Mouse (Mus musculus) MEL (cell line): ENCODE measurements at regions not wholly inside any gene's neighbourhood (a gene's known extent, or its start where the extent isn't known, plus 50 kb on each side); places are given as distances from the start of the nearest gene placed in this dataset.

Source experiments
- DNase-seq: peaks from one replicate; pipeline ENCODE4 v3.0.0; 2011; ENCODE audit warnings: low read depth, low spot score
- H3K27ac ChIP-seq: 2 replicates; pipeline ENCODE4 v1.5.1; 2012; ENCODE audit warnings: low read depth, mild to moderate bottlenecking, control low read depth, low read length, moderate library complexity; ENCODE audit not compliant: control insufficient read depth
- H3K27me3 ChIP-seq, 2 experiments: fragments of 150-350 bp in 1 of 2; sonication (generic) in 1 of 2; 2 replicates each; pipeline ENCODE4 v1.6.1; 2012; ENCODE audit warnings: low read length in 2 of 2, mild to moderate bottlenecking in 2 of 2, improper control_type of control experiment in 1 of 2, moderate library complexity in 1 of 2; ENCODE audit not compliant: insufficient read depth in 2 of 2, control insufficient read depth in 1 of 2
- H3K36me3 ChIP-seq, 2 experiments: 2 replicates each; pipeline ENCODE4 v1.6.1; 2012 to 2014; ENCODE audit warnings: low read length in 2 of 2, improper control_type of control experiment in 1 of 2, inconsistent platforms in 1 of 2, mild to moderate bottlenecking in 1 of 2; ENCODE audit not compliant: insufficient read depth in 2 of 2, control insufficient read depth in 1 of 2
- H3K4me1 ChIP-seq, 2 experiments: fragments of 150-350 bp in 1 of 2; sonication (generic) in 1 of 2; 2 replicates each; pipeline ENCODE4 v1.6.1; 2012; ENCODE audit warnings: low read length in 2 of 2, improper control_type of control experiment in 1 of 2, mild to moderate bottlenecking in 1 of 2; ENCODE audit not compliant: insufficient read depth in 2 of 2, control insufficient read depth in 1 of 2
- H3K4me3 ChIP-seq, 2 experiments: fragments of 150-350 bp in 1 of 2; sonication (generic) in 1 of 2; 2 replicates each; pipeline ENCODE4 v1.5.1; 2012; ENCODE audit warnings: low read depth in 2 of 2, low read length in 2 of 2, mild to moderate bottlenecking in 2 of 2, moderate library complexity in 2 of 2, control low read depth in 1 of 2, improper control_type of control experiment in 1 of 2; ENCODE audit not compliant: control insufficient read depth in 1 of 2, insufficient read depth in 1 of 2
- H3K79me2 ChIP-seq: 2 replicates; pipeline ENCODE4 v1.6.1; 2012; ENCODE audit warnings: mild to moderate bottlenecking, low read length, moderate library complexity; ENCODE audit not compliant: control insufficient read depth, poor library complexity, insufficient read depth
- H3K9ac ChIP-seq: 2 replicates; pipeline ENCODE4 v1.6.1; 2012; ENCODE audit warnings: low read depth, mild to moderate bottlenecking, control low read depth, low read length, moderate library complexity; ENCODE audit not compliant: control insufficient read depth, poor library complexity, severe bottlenecking
- H3K9me3 ChIP-seq: fragments of 150-350 bp; sonication (generic); replicated peaks from 2 replicates; pipeline ENCODE4 v1.6.1; 2012; ENCODE audit warnings: mild to moderate bottlenecking, low read length, improper control_type of control experiment, moderate library complexity; ENCODE audit not compliant: insufficient read depth
- BHLHE40 ChIP-seq: IDR thresholded peaks from 2 replicates; pipeline ENCODE4 v1.6.1; 2012; ENCODE audit warnings: low read depth, mild to moderate bottlenecking, inconsistent platforms, low read length, improper control_type of control experiment, borderline replicate concordance
- CTCF ChIP-seq, 3 experiments: IDR thresholded peaks in 2 of 3; conservative IDR thresholded peaks in 1 of 3; 2 replicates each; pipeline ENCODE4 v1.5.1; 2011 to 2012; ENCODE audit warnings: low read length in 3 of 3, low read depth in 2 of 3, mild to moderate bottlenecking in 2 of 3, improper control_type of control experiment in 1 of 3, inconsistent platforms in 1 of 3, mixed read lengths in 1 of 3, moderate library complexity in 1 of 3; ENCODE audit not compliant: control insufficient read depth in 1 of 3, insufficient read depth in 1 of 3, poor library complexity in 1 of 3, severe bottlenecking in 1 of 3
- GABPA ChIP-seq: IDR thresholded peaks from 2 replicates; pipeline ENCODE4 v1.6.1; 2012; ENCODE audit warnings: low read depth, mild to moderate bottlenecking, inconsistent platforms, low read length, improper control_type of control experiment, moderate library complexity
- HCFC1 ChIP-seq: IDR thresholded peaks from 2 replicates; pipeline ENCODE4 v1.6.1; 2012; ENCODE audit warnings: low read depth, mild to moderate bottlenecking, inconsistent platforms, low read length, improper control_type of control experiment, moderate library complexity
- JUND ChIP-seq: IDR thresholded peaks from 2 replicates; pipeline ENCODE4 v1.6.1; 2011; ENCODE audit warnings: low read depth, mild to moderate bottlenecking, improper control_type of control experiment, low read length
- KAT2A ChIP-seq: conservative IDR thresholded peaks from 2 replicates; pipeline ENCODE4 v1.6.1; 2012; ENCODE audit warnings: low read depth, low read length, improper control_type of control experiment, inconsistent platforms
- MAFK ChIP-seq: IDR thresholded peaks from 2 replicates; pipeline ENCODE4 v1.6.1; 2011; ENCODE audit warnings: low read depth, mild to moderate bottlenecking, low read length, improper control_type of control experiment, borderline replicate concordance
- POLR2A ChIP-seq, 2 experiments: IDR thresholded peaks; 2 replicates each; pipeline ENCODE4 v1.6.1; 2011 to 2012; ENCODE audit warnings: low read length in 2 of 2, mild to moderate bottlenecking in 2 of 2, control low read depth in 1 of 2, improper control_type of control experiment in 1 of 2, low read depth in 1 of 2, moderate library complexity in 1 of 2; ENCODE audit not compliant: control insufficient read depth in 1 of 2, insufficient read depth in 1 of 2, poor library complexity in 1 of 2
- UBTF ChIP-seq: IDR thresholded peaks from 2 replicates; pipeline ENCODE4 v1.6.1; 2012; ENCODE audit warnings: low read depth, mild to moderate bottlenecking, inconsistent platforms, low read length, improper control_type of control experiment, moderate library complexity, borderline replicate concordance; ENCODE audit not compliant: insufficient read depth
- USF2 ChIP-seq, 2 experiments: IDR thresholded peaks; 2 replicates each; pipeline ENCODE4 v1.6.1; 2011 to 2012; ENCODE audit warnings: improper control_type of control experiment in 2 of 2, low read length in 2 of 2, borderline replicate concordance in 1 of 2, inconsistent platforms in 1 of 2, low read depth in 1 of 2, mild to moderate bottlenecking in 1 of 2; ENCODE audit not compliant: insufficient read depth in 1 of 2
- ZNF384 ChIP-seq: IDR thresholded peaks from 2 replicates; pipeline ENCODE4 v1.6.1; 2012; ENCODE audit warnings: low read depth, mild to moderate bottlenecking, inconsistent platforms, low read length, improper control_type of control experiment

DNA sequence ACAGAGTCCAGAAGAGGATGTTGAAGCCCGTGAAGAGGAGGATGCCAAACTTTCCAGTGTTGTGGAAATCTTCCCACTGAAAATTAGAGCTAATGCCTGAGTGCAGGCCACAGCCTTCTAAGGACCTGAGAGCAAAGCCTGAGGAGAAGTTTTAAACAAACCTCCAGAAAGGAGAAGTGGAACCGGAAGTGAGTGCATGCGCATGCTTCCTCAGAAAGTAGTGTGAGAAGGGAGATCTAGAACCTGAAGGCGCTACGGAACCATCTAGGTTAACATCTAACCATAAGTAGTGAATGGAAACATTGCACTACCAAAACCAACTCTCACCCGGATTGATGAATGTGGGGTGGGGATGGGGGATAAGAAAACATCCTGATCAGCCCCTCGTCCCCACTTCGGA lies 156.4 kb upstream of the Zranb2 start:
- H3K27ac ChIP-seq, result no peak overlapping the region
- no peak overlapping the region for H3K4me3 ChIP-seq
- H3K4me1 ChIP-seq, result no peaks in the 10 kb centered on the region
- no peaks in the 10 kb centered on the region for H3K27me3 ChIP-seq
- no peaks in the 10 kb centered on the region for H3K9me3 ChIP-seq
- TF ChIP-seq UBTF, result no peak
- no peaks in the 10 kb centered on the region for H3K79me2 ChIP-seq
- no peaks in the 10 kb centered on the region for H3K36me3 ChIP-seq
- no peak for DNase-seq
- no peak overlapping the region for H3K9ac ChIP-seq

- Histone ChIP-seq H3K4me3 (no peak overlapping the region), H3K9ac (no peak overlapping the region), H3K79me2 (no peaks in the 10 kb centered on the region), H3K27ac (no peak overlapping the region), H3K9me3 (no peaks in the 10 kb centered on the region), H3K4me1 (no peaks in the 10 kb centered on the region), H3K27me3 (no peaks in the 10 kb centered on the region), H3K36me3 (no peaks in the 10 kb centered on the region)
- TF ChIP-seq KAT2A (no peak), GABPA (no peak), CTCF (IDR thresholded peaks at IDR 0.05 in 2 of 3, conservative IDR thresholded peaks at IDR 0.05 in 1 of 3; ENCODE audit: control insufficient read depth in 1 of 3, insufficient read depth in 1 of 3, low read depth in 2 of 3, low read length in 3 of 3, poor library complexity in 1 of 3, severe bottlenecking in 1 of 3) (no peak), BHLHE40 (no peak), POLR2A (IDR thresholded peaks at IDR 0.05; ENCODE audit: control insufficient read depth in 1 of 2, insufficient read depth in 1 of 2, low read depth in 1 of 2, low read length in 2 of 2, poor library complexity in 1 of 2) (no peak), MAFK (no peak), ZNF384 (no peak), USF2 (IDR thresholded peaks at IDR 0.05; ENCODE audit: borderline replicate concordance in 1 of 2, insufficient read depth in 1 of 2, low read depth in 1 of 2, low read length in 2 of 2) (no peak)
- DNase-seq, result no peak
Measured at GRCm38 (mm10) chr3:157378127-157378526, 155.8 kb upstream of the Zranb2 start.

- no peaks in the 10 kb centered on the region for H3K9me3 ChIP-seq
- no peak for DNase-seq
- no peak for TF ChIP-seq JUND
- TF ChIP-seq HCFC1, result no peak
- H3K27me3 ChIP-seq, result no peaks in the 10 kb centered on the region
- H3K4me1 ChIP-seq, result no peaks in the 10 kb centered on the region
- H3K79me2 ChIP-seq, result no peaks in the 10 kb centered on the region
- no peak overlapping the region for H3K4me3 ChIP-seq
- no peak overlapping the region for H3K27ac ChIP-seq
- no peak overlapping the region for H3K9ac ChIP-seq
- H3K36me3 ChIP-seq, result no peaks in the 10 kb centered on the region
Measured at GRCm38 (mm10) chr3:157391835-157392234, 142.1 kb upstream of the Zranb2 start.
